Mouse (Mus musculus) heart, adult 2 months (tissue): Measurements from ENCODE around the gene Znhit6.

ENCODE experiments used
- CTCF ChIP-seq: fragments of 200-600 bp; IDR thresholded peaks from 2 replicates; pipeline ENCODE4 v1.8.1; 2022; ENCODE audit warnings: antibody characterized with exemption, mild to moderate bottlenecking, moderate library complexity
- POLR2A ChIP-seq: fragments of 200-500 bp; IDR thresholded peaks from 2 replicates; pipeline ENCODE4 v1.6.1; 2011; ENCODE audit warnings: mild to moderate bottlenecking, low read depth, low read length, control low read depth; ENCODE audit not compliant: insufficient read depth

DNA sequence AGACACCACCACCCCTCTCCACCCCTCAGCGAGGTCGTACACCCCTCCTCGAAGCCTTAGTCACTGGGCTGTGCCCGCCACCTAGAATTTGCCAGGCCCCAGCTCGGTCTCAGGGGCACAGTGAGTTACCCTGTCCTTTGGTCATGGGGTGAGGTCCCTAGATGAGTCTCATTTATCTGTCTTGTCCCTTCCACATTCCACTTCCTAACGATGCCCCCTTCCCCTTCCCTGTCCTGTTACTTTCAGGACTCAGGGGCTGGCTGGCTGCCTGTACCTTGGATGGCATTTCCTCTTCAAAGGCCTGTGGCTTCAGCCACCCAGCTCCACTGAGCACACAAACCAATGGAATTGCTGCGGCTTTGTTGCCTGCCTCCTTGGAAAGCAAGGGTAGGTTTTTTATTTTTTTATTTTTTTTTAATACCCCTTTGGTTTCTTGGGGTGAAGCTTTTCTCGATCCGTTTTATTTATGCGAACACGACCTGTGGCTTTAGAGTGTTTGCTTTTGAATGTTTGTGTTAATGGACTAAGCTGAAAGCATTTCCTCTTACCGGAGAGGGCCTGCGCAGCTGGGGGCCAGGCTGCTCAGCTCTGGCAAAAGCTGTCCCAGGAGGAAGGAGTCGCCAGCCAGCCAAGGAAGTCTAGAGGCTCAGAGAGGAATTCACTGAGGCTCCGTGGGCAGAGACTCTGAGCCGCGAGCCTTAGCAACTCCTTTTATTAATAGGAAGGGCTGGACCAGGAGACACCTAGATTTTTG is 38.5 kb downstream of the Znhit6 start:
- TF ChIP-seq POLR2A (no peak), CTCF (no peak)
